Mouse (Mus musculus) MEL-GATA-1-ER (cell line): ENCODE results near the gene Eif4g2.

ENCODE experiments used
- DNase-seq: peaks from one replicate; pipeline ENCODE4 v3.0.0-alpha.2; 2012; ENCODE audit warnings: low read depth; ENCODE audit errors: extremely low read depth

Eif4g2 gene

DNA sequence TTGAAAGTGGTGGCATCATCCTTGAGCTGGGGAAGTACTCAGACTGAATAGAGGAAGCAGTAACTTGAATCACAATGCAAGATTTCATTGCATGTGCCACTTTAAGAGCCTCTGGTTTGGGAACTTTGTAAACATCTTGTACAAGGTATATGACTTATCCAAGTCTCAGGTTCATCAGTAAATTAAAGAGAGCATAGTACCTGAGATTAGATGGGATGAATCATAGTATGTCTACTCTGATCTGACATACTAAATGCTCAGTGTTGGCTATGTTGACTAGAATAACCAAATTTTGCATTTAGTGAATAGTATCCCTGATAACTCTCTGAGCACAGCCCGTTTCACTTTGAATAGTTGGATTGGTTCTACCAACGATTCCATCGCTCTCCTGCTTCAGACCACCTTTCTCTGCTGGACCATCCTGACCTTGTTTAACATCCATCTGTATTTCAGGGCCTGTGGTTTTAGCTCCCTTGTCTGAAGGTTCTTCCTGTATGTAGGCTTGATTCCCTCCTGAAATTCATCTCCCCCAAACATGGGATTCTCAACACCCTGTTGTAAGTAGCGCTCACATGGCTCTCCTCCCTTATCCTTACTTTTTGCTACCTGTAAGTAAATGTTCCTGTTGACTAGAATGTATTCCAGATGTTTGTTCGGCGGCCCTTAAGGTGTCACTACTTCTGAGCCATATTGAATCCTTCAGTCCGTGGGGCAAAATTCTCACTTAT is 13.2 kb downstream of the Eif4g2 start:
- no peak for DNase-seq

GRCm38 (mm10) chr7:111068181-111068580 is 14.6 kb downstream of the Eif4g2 start:
- DNase-seq = no peak

DNA sequence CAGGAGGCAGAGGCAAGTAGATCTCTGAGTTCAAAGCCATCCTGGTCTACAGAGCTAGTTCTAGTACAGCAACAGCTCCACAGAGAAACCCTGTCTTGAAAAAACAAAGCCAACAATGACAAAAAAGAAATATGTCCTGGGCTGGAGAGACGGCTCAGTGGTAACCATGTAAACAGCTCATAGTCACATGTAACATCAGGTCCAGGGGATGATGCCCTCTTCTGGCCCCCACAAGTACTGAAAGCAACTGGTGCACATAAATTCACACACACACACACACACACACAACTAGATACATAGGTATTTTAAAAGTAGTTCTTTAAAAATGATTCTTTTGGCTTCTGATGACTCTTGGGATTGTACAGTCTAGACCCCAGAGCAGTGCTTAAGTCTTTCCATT is 19.9 kb downstream of the Eif4g2 start:
- DNase-seq = no peak

- DNase-seq = no peak
Measured at GRCm38 (mm10) chr7:111059527-111059926, 23.3 kb downstream of the Eif4g2 start.

GRCm38 (mm10) chr7:111055984-111056657 is 26.7 kb downstream of the Eif4g2 start:
- DNase-seq = no peak

GRCm38 (mm10) chr7:111055221-111055620 is 27.6 kb downstream of the Eif4g2 start:
- no peak for DNase-seq

DNA sequence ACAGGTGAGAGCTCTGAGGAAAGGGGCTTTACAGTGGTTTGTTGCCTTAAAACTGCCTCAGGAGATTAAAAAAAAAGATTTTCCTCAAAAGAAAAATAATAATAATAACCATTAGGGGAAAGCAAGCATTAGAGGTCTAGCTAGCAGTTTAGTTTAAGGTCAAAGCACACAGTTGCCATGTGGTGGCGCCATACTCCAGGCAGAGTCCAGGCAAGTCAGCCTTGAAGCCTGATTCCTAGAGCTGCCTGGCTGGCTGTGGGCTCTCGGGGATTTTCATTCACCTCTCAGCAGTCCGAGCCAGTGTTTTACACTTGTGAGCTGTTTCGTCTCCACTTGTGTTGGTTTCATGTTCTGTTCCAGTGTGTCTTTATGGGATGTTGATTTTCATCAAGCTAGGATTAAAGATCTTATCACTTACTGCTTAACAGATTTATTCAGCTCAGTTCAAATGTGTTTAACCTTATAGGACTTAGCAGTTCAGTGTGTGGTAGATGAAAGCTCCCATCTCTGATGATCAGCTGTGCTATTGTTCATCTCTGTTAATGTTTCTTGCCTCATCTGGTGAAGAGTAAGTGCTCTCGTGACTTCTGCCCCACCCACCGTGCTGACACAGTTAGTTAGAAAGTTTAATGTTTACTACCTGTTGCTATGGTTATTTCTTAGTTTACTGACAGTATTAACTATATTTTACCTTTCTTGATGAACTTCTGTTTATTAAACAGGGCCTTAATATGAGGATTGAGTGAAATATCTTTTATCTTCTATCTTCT is 33.0 kb downstream of the Eif4g2 start:
- DNase-seq = peak; percentile 40

DNA sequence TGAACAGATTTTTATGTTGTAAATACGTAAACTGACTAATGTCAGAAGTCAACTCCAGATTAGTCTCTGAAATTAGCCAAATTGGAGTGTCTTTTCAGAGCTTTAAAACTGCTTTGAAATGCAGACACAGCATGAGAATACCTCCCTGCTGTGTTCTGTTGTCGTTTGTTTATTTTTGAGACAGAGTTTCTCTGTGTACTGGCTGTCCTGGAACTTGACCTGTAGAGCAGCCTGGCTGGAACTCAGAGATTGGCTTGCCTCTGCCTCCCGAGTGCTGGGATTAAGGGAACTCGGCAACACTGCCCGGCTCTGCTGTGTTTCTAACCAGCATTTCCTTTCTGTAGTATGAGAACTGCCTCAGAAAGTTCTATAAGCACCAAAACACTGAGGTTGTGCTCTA is 33.9 kb downstream of the Eif4g2 start:
- no peak for DNase-seq

DNA sequence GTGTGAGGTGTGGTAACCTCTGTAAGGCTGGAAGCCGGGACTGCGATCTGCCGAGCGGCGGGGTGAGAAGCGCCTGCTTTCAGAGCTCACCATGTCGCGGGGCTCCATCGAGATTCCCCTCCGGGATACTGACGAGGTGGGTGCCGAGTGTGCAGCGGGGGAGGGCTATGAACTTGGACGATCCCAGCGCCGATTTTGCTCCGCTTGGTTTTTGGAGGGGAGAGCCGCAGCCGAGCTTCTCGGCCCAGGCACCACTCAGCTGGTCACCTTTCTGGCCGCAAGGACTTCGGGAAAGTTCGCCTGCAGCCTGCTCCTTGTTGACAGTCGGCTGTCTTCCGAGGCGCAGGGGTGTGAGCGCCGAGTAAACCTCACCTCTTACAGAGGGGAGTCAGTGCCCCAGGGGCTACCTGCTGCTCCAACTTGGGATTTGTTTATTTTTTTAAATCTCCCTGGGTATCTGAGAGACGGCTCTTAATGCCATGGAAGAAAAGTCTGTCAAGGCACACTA is 53.7 kb downstream of the Eif4g2 start:
- DNase-seq = peak; percentile 5

GRCm38 (mm10) chr7:111028281-111029045 is 54.4 kb downstream of the Eif4g2 start, which contains the start of gene Ctr9:
TSS of gene Ctr9 (plus strand) at chr7:111028951.
- peak; percentile 70 for DNase-seq

GRCm38 (mm10) chr7:111024912-111025311 is 57.9 kb downstream of the Eif4g2 start:
- no peak for DNase-seq

DNA sequence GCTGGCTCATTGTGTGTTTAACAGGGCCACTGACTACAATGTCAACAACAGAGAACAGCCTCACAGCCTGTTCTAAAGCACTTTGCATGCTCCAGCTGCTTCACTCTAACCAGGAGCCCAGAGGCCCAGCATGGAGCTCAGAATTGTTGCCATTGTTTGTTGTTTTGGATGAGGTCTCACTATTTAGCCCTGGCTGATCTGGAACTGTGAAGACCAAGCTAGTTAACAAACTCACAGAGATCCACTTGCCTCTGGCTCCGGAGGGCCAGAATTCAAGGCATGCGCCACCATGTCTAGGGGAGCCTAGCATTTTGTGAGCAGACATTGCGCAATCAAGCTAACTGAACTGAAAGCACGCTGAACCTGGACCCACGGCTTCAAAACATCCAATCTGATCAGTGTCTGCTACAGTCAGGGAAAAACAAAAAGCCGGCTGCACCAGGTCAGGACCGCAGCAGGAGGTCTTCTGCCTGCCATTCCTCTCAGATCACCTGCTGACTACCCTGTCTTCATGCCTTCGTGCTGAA is 58.7 kb downstream of the Eif4g2 start:
- DNase-seq = no peak

GRCm38 (mm10) chr7:111020814-111021213 is 62.0 kb downstream of the Eif4g2 start:
- DNase-seq = no peak
